Mouse (Mus musculus) right cerebral cortex, postnatal 14 days (tissue): ENCODE data around the gene Med26.

ENCODE experiments used
- DNase-seq: peaks from one replicate; pipeline ENCODE4 v3.0.0; 2022

The Med26 gene

GRCm38 (mm10) chr8:72485456-72486199, 62.4 kb downstream of the Med26 start:
- peak; percentile 60 for DNase-seq

- DNase-seq: peak; percentile 96
Observed at GRCm38 (mm10) chr8:72474826-72475546, 73.1 kb downstream of the Med26 start, which contains the start of gene Cherp. Cherp (minus strand) TSS chr8:72475226.

- no peak for DNase-seq
Observed at GRCm38 (mm10) chr8:72470684-72471083, 77.4 kb downstream of the Med26 start.

GRCm38 (mm10) chr8:72469984-72470383, 78.1 kb downstream of the Med26 start:
- no peak for DNase-seq

- DNase-seq: no peak
Observed at GRCm38 (mm10) chr8:72469243-72469642, 78.8 kb downstream of the Med26 start.

DNA sequence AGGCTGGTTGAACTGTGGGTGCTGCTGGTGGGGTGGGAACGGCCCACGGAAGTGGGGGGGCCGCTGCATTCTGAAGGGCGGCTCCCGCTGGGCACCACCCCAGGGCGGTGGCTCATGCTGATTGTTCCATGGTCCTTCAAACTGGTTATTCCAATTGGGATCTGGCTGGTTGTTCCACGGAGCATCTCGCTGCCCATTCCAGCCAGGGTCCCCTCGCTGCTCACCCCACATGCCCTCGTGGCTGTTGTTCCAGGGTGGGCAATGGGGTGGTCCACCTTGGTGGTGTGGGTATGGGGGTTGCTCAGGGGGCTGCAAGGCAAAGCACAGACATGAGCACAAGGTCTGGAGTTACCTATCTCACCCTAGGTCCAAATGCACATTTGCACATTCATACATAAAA, 83.9 kb downstream of the Med26 start:
- no peak for DNase-seq

GRCm38 (mm10) chr8:72459881-72460533, 88.1 kb downstream of the Med26 start:
- DNase-seq: no peak

GRCm38 (mm10) chr8:72458457-72458856, 89.6 kb downstream of the Med26 start:
- no peak for DNase-seq

DNA sequence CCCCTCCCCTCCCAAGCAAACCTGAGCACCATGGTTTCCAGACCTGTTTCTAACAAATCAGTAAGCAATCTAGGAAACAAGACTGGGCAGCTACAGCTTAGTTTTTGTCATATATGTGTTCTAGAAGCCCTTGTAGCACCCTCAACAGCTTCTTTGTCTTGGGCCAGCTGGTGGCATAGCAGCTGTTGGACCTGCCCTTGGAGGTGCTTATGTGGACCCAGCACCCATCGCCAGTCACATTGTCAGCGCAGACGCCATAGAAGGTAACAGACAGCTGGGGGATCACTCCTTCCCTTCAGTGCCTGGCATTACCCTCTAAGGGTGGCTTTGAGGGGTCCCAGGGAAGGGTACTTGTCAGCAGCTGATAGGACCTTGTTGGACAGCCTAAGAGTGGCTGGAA, 90.3 kb downstream of the Med26 start:
- no peak for DNase-seq

DNA sequence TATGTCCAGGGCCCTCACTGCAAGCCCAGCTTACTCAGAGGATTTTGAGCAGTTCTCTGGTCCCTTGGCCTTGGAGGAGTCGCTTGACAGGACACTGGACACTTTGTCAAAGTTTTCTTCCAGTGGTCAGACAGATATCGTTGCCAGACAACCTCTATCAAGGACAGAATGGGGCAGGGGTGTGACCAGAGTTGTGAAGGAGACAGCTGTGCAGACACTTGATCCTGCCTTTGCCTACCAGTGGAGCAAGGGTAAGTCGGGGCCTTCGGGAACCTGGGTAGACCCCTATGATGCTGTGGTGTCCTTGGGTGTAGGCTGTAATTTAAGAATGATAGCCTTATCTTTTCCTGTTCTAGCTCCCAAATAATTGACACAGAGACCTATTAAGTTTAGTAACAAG, 92.8 kb downstream of the Med26 start:
- no peak for DNase-seq

GRCm38 (mm10) chr8:72453904-72454303, 94.2 kb downstream of the Med26 start:
- DNase-seq: no peak

DNA sequence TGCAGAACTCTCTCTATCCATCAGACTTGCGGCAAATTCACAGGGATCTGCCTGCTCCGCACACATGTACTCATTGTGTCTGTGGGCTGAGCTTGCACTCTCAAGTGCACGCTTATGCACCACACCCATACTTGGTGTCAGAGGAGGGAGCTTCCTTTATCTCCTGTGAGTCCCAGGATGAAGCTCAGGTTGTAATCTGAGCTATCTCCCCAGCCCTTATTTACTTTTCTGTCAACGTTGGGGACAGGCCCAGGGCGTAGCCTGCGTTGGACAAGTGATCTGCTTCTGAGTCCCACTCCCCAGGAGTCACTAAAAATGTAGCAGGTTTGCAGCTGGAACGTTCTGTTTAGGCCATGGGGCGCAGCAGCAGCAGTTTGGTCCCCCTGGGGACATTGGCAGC, 96.6 kb downstream of the Med26 start:
- no peak for DNase-seq

- DNase-seq: no peak
Observed at GRCm38 (mm10) chr8:72445071-72445470, 103.0 kb downstream of the Med26 start.
